ENCODE assay signal across 8 mouse cellular contexts in the genomic region with DNA sequence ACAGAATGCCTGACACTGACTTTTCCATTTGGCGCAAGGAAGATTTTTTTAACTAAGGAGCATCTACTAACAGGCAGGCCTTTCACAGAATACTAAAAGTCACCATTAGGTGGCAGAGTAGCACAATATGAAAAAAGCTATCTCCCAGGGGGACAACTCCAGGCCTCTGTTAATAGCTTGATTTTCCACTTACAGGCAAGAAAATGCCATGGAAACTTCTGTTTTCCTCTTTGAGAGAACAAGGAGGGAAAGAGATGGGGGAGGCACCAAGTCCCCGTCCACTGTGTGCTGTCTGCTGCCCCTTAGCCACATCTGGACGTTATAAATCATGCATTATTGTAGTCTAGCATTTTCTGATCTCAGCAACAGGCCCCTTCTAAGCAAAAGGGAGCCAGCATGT.
DNase-seq lines count a peak whose midpoint lies in the region; ATAC-seq lines count a peak whose summit lies in the region.

No protein-coding gene starts in this region.

- ATAC-seq in common myeloid progenitor, adult 5-6 weeks (replicated peaks; ENCODE audit: low read depth, poor library complexity, severe bottlenecking), result peak; percentile 68; the same call in 1 of the 2 replicates
- ATAC-seq in midbrain, embryonic 11.5 days (ENCODE audit: low FRiP score), result no peak; the same call in 1 of the 2 replicates
- ATAC-seq in granulocyte monocyte progenitor cell, adult 5-6 weeks (replicated peaks; ENCODE audit: poor library complexity, severe bottlenecking), result no peak; the same call in 1 of the 2 replicates

- no peaks in the 10 kb centered on the region for H3K36me3 ChIP-seq in midbrain, embryonic 11.5 days (ENCODE audit: control insufficient read depth, insufficient read depth, low read length)

- peaks cover 20% of the 10 kb centered on the region for H3K4me1 ChIP-seq in midbrain, embryonic 11.5 days (ENCODE audit: control insufficient read depth, insufficient read depth, low read length)

- intact Hi-C loops in heart, postnatal 36 days (cut with DNase I), result loop anchor here (1.0 to 10.0 kb wide), 5 partner anchors 76 to 1667 kb away; no protein-coding TSS in a partner anchor

- H3K4me3 ChIP-seq in midbrain, embryonic 11.5 days (ENCODE audit: low read depth, low read length), result no peak overlapping the region

- H3K9me3 ChIP-seq in midbrain, embryonic 11.5 days (ENCODE audit: control insufficient read depth, low read length), result no peaks in the 10 kb centered on the region

- H3K9ac ChIP-seq in midbrain, embryonic 11.5 days (ENCODE audit: low read length), result no peak overlapping the region

- 26% methylated on average over 3 of the region's 3 CpGs for WGBS in midbrain, embryonic 11.5 days

- no peaks in the 10 kb centered on the region for H3K27me3 ChIP-seq in midbrain, embryonic 11.5 days (ENCODE audit: control insufficient read depth, insufficient read depth, low read length)

- no peak overlapping the region for H3K4me2 ChIP-seq in midbrain, embryonic 11.5 days

- no peak overlapping the region for H3K27ac ChIP-seq in midbrain, embryonic 11.5 days (ENCODE audit: low read depth, low read length)

- peak; percentile 27 to 87 for DNase-seq in adrenal gland, adult (ENCODE audit: inconsistent age in 2 of 2, low spot score in 1 of 2)
- no peak for DNase-seq in adrenal gland, adult 18-20 months (ENCODE audit: low spot score in 2 of 2)
- peak; percentile 7 for DNase-seq in 3134 (ENCODE audit: extremely low read depth, insufficient read length, low spot score)
- DNase-seq in heart, postnatal 36 days, result peak; percentile 48 to 58
- peak; percentile 26 to 46 for DNase-seq in kidney, postnatal 4 days
- DNase-seq in midbrain, embryonic 11.5 days (ENCODE audit: low spot score, missing footprints), result peak; percentile 95

Comparison
In these comparisons a context has a peak if more than half of its experiments do, and no peak if none do; other contexts are left out.
1. DNase-seq: peak in adrenal gland, adult (2 of 2), 3134 (single experiment), heart, postnatal 36 days (2 of 2), kidney, postnatal 4 days (2 of 2) and midbrain, embryonic 11.5 days (single experiment); none in adrenal gland, adult 18-20 months (0 of 2).